Mouse (Mus musculus): Measurements from ENCODE around the gene A4galt.

DNA sequence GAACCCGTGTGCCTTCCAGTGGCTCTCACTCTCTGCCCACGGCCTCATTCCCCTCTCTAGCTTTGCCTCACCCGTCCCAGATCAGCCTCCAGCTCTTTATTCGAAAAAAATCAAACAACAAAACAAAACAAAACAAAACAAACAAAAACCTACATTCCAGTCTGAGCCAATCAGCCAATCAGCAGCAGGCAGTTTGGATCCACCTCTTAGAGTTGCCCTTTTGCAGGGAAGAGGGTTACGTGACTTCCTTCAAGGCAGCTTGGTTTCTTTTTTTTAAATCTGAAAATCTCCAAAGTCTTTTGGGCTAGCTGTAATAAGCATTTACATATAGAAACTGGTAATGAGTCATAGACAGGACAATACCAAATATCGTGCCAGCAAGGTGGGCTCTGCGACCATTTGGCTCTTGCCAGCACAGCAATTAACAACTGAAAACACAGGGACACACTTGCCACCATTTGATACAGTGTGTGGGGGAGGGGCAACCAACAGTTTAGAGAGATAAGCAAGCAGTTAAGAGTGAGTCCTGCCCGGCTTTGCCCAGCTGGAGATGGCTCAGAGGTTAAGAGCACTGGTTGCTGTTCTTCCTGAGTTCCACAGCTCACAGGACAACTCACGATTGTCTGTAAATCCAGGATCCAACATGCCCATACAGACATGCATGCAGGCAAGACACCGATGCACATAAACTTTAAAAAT lies 2.9 kb upstream of the A4galt start:
- TF ChIP-seq TAL1 (IDR thresholded peaks at IDR 0.05; ENCODE audit: low read length) (no peak), GATA1 (IDR thresholded peaks at IDR 0.05; ENCODE audit: low read length) (no peak)

Data from erythroblast, embryonic 14.5 days (primary cell).